Mouse (Mus musculus): Measurements from ENCODE around the gene Plxna3. TPM values are rescaled to one million over a fixed set of nuclear protein-coding genes. Genes with fewer than 3 reads are reported as not detected.

The Plxna3 gene
- polyA plus RNA-seq, 2 experiments from 2014 or later, result 0.74 to 2.5 TPM

DNA sequence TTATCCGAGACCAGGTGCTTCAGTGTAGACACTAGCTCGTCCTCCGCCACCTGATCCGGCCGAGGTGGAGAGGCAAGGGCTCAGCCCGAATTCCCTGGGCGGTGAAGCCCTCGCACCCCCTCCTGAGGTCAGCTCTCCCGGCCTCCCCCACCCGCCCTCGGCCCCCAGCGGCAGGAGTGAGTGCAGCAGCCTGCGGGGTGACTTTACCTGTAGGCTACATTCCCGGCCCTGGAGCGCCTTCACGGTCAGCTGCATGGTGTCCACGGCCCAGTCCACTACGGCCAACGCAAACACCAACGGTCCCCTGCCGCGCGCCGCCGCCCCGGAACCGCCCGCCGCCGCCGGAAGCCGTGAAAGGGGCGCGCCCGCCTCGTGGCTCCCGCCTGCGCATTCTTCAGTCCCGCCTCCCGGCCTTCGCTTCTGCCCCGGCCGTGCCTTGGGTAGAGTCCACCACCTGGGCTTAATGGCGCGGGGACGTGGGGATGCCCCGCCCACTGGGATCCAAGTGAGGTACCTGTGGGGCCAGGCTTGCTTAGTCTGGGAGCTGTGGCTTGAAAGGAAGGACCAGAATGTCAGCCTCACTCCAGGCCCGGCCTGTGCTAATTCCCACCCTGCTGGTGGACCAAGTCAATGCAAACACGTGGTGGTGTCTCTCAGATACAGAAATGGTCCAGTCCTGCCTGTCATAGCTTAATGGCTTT lies 39.5 kb downstream of the Plxna3 start:
- peak; percentile 42 for ATAC-seq

- ATAC-seq, result peak; percentile 95
These were observed 44.2 kb downstream of the Plxna3 start, which contains the start of the genes Ubl4a and Slc10a3 for GRCm38 (mm10) chrX:74372888-74373549. Gene Ubl4a (minus strand): TSS chrX:74373218. Gene Slc10a3 (minus strand): TSS chrX:74373349.

DNA sequence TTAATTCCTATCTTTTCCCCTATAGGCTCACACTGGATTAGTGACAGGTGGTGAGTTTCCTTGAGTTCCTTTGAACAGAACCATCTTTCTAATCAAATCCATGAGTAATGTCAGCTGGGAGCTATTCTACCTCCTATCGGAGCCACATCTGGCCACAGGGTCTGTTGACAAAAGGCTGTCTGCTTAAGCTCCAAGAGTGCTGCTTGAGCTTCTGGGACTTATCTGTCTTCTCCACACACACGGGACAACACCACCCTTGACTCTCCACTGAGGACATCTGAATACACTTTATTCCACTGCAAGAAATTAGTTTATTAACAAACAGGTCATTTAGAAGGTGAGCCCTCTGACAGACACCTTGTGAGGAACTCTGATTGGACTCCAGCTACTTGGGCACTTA lies 55.6 kb downstream of the Plxna3 start:
- ATAC-seq, result no peak

GRCm38 (mm10) chrX:74388153-74388552 lies 59.3 kb downstream of the Plxna3 start:
- no peak for ATAC-seq

DNA sequence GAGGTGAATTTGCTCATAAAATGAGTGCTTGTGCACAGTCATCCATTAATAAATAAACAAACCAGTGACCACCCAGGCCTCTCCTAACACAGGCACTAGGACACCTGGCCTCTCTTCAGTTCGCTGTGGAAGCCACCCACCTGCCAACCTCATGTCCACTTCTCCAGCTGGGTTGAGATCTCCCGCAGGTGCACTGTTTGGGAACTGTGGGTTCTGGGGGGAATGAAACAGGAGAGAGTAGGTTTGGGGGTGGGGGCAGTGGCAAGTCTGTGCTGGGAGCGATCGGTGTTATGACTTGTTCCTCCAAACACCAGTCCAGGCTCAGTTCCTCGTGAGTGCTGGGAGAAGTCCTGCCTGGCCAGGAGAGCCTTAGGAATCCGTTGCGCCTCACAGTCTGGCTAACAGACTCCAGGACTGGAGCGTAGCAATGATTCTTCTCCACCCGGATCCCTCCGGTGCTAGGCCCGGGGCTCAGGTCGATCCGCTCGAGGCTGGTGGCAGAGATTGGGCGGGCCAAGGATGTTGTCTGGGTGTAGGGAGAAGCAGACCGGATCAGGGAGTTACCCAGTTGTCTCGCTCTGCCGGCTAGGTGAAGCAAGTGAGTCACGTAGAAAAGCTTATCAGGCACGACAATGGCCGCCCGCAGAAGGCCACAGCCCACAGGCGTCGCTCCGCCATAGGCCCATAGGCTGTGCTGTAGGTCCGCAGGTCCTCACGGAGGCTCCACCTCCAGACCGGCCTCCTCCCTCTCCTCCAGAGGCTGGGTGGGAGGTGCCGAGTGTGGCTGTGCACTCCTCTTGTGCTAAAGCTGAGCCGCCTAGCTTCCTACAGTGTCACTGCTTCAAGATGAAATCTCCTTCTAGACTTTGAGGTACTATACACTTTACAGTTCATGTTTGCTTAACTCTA lies 63.9 kb downstream of the Plxna3 start, which contains the start of the genes Fam3a and Ikbkg:
Fam3a (minus strand) TSS at position 738 of the 909 bp plus-strand sequence.
Ikbkg (plus strand) TSS at position 756 of the 909 bp plus-strand sequence.
- peak; percentile 98 for ATAC-seq

Other genes starting within 250 kb of the Plxna3 start
- not detected for gene Opn1mw, start 201.6 kb upstream of the Plxna3 start, polyA plus RNA-seq (2017; shearing (Covaris generic))
- gene Mecp2, start 193.7 kb upstream of the Plxna3 start, polyA plus RNA-seq (2017; shearing (Covaris generic)), result 10 to 100 TPM; 16.3 to 18.2 TPM
- not detected for gene Tex28, start 161.2 kb upstream of the Plxna3 start, polyA plus RNA-seq (2017; shearing (Covaris generic))
- gene Tktl1, start 151.8 kb upstream of the Plxna3 start, polyA plus RNA-seq (2017; shearing (Covaris generic)), result 1 to 10 TPM; 2.6 to 4.5 TPM
- gene Flna, start 79.2 kb upstream of the Plxna3 start, polyA plus RNA-seq (2017; shearing (Covaris generic)), result 100 to 1,000 TPM; 202 to 298 TPM
- gene Emd, start 74.4 kb upstream of the Plxna3 start, polyA plus RNA-seq (2017; shearing (Covaris generic)), result 10 to 100 TPM; 47.0 to 48.0 TPM
- 1,000 to 10,000 TPM in 1 of 2 experiments, 100 to 1,000 TPM in 1; 640 to 1,689 TPM for gene Rpl10, start 58.3 kb upstream of the Plxna3 start, polyA plus RNA-seq (2017; shearing (Covaris generic))
- gene Taz, start 47.2 kb upstream of the Plxna3 start, polyA plus RNA-seq (2017; shearing (Covaris generic)), result 10 to 100 TPM; 42.1 to 51.3 TPM
- 10 to 100 TPM; 16.6 to 18.5 TPM for gene Dnase1l1, start 46.7 kb upstream of the Plxna3 start, polyA plus RNA-seq (2017; shearing (Covaris generic))
- gene Atp6ap1, start 32.0 kb upstream of the Plxna3 start, polyA plus RNA-seq (2017; shearing (Covaris generic)), result 100 to 1,000 TPM; 139 to 153 TPM
- 100 to 1,000 TPM; 176 to 227 TPM for gene Gdi1, start 24.1 kb upstream of the Plxna3 start, polyA plus RNA-seq (2017; shearing (Covaris generic))
- 10 to 100 TPM; 63.2 to 71.0 TPM for gene Fam50a, start 16.0 kb upstream of the Plxna3 start, polyA plus RNA-seq (2017; shearing (Covaris generic))
- gene Lage3, start 24.6 kb downstream of the Plxna3 start, polyA plus RNA-seq (2017; shearing (Covaris generic)), result 10 to 100 TPM; 70.4 to 87.6 TPM
- gene Ubl4a, start 44.2 kb downstream of the Plxna3 start, polyA plus RNA-seq (2017; shearing (Covaris generic)), result 10 to 100 TPM; 57.4 to 70.9 TPM
- 10 to 100 TPM; 22.4 to 34.2 TPM for gene Slc10a3, start 44.3 kb downstream of the Plxna3 start, polyA plus RNA-seq (2017; shearing (Covaris generic))
- gene Fam3a, start 64.2 kb downstream of the Plxna3 start, polyA plus RNA-seq (2017; shearing (Covaris generic)), result 10 to 100 TPM; 17.6 to 27.2 TPM
- 10 to 100 TPM; 35.4 to 38.5 TPM for gene Ikbkg, start 64.2 kb downstream of the Plxna3 start, polyA plus RNA-seq (2017; shearing (Covaris generic))
- 10 to 100 TPM; 31.7 to 37.7 TPM for gene G6pdx, start 100.1 kb downstream of the Plxna3 start, polyA plus RNA-seq (2017; shearing (Covaris generic))
- not detected for gene Gm6880, start 152.3 kb downstream of the Plxna3 start, polyA plus RNA-seq (2017; shearing (Covaris generic))
- gene Olfr1326-ps1, start 245.8 kb downstream of the Plxna3 start, polyA plus RNA-seq (2017; shearing (Covaris generic)), result not detected